Mouse (Mus musculus): ENCODE measurements around the gene Gm43951.

Gene Gm43951

DNA sequence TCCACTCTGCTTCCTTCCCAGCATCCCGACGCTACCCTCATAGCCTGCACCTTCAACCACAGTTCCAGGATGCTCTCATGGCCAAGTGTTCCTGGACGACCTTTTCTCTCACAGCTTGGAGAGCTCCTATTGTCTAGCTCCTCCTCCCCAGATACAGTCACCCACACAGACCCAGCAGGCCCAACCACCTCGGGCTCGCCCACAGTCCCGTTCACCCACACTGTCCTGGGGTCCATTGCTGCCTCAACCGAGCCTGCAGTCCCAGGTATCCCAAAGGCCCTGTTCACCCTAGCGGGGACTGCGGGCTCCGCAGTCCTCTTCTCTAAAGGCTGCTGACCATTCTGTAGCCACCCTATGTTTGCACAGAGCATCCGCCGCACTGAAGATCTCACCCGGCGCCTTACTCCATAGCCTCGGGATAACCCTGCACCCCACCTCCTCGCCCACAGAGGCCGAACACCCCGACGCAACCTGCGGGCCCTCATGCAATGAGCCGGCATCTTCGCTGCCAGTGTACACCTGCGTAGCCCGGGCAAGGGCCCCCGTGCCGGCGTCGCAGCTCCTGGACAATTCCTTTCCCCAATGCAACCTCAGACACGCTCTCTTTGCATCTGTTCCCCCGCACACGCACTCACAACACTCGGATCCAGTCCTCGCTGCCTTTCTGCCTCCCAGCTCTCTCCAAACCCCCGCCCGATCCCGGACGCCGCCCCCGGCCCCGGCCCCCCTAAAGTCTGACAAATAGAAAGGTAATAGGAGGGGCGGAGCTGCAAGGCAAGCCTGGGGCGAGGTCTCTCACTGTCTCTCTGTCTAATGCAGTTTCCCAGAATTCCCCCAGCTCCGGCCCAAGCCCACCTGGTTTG, at the start of gene Gm43951:
Gene Gm43951, minus strand, starts transcription at position 500 of the 863 bp plus-strand sequence.
- peak; percentile 22 for DNase-seq

DNA sequence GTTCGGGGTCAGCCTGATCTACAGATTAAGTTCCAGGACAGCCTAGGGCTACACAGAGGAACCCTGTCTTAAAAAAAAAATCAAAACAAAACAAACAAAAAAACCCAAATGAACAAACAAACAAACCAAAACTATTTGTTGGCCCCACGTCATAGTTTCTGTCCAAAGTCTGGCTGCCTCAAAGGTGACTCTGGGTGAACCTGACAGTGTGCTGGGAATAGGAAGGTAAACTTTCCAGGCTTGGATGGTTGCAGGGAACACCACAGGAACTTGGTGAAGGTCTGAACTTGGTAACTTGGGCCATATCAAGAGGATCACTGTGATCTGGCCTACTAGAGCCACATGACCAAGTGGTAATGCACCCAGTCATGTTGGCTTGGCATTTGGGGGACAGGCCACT, 49.8 kb upstream of the Gm43951 start:
- DNase-seq: no peak

DNA sequence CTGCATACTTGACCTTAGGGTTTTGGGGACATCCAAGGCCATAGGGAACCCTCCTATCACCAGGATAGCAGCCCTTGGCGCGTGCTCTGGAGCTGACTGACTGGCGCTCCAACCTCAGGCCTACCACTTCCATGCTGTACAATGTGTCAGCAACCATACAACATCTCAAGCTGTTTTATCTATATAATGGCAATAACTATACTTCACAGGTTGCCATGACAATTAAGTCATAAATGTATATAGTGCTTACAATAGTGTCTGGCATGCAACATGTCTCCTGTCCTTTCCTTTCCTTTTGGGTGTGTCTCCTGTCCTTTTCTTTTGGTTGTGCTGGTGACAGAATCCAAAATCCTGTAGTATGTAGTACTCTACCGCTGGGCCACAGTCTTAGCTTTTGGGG, 49.0 kb upstream of the Gm43951 start:
- no peak for DNase-seq

DNA sequence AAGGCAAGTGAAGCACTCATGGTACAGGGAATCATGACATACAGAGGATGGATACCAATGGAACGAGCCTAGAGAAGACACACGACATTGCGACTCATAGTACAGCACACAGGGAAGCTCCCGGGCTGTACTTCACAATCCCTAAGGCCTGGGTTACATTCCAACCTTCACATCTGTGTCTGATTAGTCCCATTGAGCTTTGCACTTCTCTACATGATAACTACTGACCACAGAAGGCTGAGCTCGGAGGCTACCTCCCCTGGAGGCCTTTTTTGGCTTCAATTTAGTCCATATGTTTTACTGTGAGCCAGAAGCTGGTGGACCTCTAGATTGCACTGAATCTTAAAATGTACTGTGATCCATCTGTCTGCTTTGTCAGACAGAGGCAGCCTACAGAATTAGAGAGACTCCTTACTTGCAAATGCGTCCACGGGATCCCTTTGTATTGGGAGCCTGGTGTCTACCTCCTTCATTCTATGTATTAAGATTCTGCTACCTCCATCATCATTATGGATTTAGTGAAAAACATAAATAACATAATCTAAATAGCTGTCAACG, 38.6 kb upstream of the Gm43951 start:
- no peak for DNase-seq

DNA sequence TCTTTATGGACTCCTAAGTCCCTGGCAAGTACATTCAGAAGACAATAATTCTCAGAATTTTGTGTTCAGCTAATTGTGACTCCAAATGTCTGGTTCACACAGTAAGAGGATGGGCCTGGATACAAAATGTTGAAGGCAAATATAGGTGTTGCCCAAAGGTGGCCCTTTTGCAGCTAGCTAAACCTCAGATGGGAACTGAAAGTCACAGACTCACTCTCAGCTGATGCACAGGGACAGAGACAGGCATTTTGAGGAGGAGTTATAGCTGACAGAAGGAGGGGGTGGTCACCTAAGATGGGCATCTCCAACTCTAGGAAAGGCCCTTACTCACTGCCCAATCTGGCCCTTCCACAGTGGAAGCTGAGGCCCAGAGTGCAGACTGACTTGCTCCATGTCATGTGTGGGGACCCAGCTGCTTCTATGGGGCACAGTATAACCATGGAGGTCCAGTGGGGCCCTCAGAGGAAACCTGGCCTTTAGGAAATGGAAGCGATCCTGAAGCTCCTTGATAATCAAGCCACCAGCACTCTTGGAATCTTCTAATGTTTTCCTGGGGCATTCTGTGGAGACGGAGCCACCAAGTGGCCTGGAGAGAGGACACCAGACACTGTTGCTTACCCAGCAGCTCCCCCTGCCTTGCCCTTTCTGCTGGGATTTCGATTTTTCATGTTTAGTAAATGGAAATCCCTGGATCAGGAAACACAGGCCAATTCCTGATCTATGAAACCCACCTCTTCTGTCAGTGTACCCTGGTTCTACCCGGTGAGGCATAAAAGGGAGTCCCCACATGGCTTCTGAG, 33.6 kb upstream of the Gm43951 start:
- DNase-seq: no peak

DNA sequence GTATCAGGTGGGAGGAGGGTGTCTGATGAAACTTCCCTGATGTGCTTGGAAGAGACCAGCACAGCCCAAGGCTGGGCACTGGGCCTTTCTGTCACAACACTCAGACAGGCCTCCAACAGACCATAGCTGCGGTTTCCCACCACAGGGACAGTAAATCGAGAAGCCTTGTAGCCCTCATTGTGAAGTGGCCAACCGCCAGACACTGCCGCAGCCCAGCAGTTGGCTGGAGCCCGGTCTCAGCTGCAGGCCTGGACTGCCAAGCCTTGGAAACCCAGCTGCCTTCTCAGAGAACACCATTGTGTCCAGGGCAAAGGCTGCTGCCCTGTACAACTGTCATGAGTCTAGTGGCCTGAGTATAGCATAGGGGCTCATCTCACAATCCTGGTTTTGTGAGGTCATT, 27.4 kb upstream of the Gm43951 start:
- no peak for DNase-seq

DNA sequence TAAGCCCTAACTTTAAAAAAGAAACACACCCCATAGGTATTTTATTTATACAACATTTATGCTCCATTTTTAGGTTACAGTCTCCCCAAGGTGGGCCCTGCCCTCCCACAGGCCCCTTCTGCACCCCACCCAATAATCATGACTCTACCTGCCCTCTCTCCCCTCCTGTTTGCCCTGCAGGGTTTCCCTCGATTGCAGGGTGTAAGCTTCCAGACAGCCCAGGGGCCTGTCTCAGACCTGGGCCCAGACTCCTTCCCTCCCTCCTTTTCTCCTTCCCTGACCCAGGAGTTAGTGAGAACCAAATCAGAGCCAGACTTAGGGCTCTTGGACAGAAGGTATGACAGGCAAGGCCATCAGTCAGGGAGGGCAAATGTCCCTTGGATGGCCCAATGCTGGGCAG, 26.4 kb upstream of the Gm43951 start:
- no peak for DNase-seq

DNA sequence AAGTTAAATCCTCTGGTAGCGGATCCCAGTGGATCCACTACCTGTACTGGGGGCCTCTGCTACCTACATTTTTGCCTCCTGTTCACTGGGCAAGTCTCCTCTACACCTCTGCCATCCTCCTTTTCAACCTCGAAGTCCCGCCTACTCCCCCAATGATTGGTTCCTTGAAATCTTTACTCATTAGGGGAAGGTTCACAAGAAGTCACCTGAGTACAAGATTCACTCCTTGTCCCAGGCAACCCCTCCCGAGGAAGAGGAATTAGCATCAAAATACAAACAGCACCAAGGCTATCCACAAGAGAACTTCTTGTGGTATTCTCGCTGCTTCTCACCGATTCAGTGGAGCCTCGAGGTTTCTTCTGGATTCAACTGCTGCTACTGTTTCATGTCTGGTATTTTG, 25.4 kb upstream of the Gm43951 start:
- DNase-seq: no peak

DNA sequence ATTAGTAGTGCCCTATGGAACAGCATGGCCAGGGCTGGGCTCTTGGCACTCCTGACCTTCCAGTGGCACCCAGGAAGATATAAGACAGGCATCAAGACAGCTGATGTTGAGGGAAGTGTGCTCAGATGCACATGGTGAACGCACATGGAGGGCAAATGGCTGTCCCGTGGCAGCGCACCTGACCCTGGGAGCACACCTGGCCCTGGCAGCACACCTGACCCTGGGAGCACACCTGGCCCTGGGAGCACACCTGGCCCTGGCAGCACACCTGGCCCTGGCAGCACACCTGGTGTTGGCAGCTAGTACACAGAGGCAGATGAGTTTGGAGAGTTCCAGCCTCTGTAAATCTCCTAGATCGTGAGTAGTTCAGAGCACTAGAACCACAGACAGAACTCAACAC, 21.9 kb upstream of the Gm43951 start:
- no peak for DNase-seq

DNA sequence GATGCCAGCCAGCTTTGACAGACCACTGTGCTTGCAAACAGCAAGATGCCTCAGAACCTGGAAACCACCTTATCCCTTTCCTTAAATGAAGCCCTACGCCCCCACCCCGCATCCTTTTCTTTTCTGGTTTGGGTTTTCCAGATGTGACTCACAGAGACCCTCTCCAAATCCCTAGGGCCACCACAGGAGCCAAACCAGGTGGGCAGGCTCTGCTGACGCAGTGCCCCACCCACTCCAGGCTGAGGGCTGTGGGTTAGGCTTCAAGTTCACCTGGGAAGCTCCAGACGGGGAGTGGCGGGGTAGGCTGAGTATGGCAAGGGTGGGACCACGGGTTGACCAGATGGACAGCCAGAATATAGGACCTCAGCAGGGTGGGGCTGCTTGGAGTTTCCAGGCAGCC, 20.3 kb upstream of the Gm43951 start:
- DNase-seq: no peak

DNA sequence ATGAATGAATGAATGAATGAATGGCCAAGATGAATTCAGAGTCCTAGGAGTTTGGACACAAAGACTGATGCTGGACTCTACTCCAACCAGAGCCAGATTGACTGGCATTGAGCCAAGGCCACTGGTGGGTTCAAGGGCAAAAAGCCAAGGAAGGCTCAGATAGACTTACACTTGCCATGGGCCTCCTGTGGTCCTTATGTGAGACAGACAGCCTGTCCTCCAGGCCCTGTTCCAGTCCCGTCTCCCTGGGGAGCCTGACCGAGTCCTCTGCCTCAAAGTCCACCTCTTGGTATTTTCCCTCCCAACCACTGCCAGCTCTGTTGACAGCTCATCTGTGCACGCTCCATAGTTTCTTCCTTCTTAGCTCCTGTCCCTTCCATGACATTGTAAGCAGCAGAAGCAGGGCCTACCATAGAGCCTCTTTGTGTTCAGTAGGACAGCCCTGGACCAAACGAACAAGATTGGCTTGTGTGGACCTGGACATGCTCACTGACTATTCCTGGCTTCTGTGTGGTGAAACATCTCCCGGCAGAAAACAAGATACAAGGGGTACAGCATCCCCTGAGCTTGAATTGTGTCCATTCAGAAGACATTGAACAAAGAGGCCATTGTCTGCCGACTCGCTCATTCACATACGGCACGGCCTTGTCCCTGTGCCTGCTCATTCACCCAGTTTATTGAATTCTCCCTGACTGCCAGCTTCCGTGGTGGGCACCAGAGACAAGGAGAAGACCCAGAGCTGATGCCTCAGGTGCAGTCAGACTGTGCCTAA, 19.6 kb upstream of the Gm43951 start:
- DNase-seq: peak; percentile 10

DNA sequence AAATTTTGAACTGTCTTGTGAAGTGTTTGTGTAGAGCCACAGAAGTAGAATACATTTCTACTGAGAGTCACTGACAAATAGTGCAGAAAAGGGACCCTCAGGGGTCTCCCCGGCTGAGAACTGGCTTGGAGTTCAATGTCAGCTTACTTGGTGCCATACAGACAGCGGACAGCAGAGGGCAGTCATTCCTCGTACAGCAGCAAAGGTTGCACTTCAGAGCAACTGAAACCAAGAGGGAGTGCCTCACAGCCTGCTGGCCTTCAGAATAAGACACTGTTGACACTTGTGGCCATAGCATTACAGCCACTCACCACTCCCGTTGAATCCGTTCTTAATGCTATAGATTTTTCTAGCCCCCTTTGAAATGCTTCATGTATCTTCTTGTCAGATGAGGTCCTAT, 18.2 kb upstream of the Gm43951 start:
- DNase-seq: peak; percentile 81

DNA sequence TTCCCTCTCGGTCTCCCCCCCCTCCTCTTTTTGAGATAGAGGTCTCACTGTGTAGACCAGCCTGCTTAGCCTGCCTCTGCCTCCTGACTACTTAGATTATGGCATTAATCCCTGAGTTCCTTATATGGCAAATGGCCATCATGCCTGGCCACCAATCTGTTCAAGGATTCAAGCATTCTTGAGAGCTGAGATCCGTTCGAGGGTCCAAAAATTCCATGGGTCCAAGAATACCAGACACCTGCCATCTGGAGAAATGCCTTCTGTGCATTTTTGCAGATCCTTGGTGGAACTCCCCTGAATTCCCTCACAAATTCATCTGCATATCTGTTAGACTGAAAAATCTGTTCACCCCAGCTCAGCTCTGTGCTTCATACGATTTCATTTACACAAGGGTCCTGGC, 16.8 kb upstream of the Gm43951 start:
- no peak for DNase-seq

DNA sequence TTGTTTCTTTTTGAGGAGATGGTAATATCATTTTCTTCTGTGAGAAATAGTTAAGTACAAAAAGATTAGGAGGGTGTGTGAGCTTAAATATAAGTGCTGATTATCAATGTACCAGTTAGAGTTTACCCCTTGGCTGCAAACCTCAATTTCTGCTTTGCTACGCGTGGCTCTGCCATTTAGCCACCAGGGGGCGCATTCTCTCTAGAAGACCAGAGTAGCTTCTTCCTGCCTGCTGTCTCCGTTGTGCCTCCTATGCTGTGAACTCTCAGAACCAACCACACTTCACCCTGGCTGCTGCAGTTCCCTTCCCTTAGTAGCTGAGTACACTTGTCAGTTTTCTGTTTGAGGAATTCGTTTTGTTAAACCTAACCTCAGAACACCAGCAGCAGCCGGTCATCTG, 14.6 kb upstream of the Gm43951 start:
- DNase-seq: peak; percentile 60

DNA sequence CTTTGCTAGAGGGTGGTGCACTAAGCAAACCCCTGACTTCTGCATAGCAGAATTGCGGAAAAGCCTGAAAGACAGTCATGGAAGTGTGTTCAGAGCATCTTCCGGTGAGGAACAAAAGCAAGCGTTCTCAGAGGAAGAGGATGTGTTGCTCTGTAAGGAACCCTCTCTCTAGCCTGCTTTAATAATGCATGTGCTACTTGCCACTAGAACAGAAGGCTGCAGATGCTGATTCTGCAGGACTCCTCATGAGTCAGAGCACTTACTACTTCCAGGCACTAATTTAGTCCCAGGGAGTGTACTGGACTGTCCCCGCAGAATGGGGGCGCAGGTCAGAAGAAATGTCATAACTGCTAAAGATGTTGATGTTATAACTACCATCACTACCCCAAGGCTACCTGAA, 10.5 kb upstream of the Gm43951 start:
- no peak for DNase-seq

DNA sequence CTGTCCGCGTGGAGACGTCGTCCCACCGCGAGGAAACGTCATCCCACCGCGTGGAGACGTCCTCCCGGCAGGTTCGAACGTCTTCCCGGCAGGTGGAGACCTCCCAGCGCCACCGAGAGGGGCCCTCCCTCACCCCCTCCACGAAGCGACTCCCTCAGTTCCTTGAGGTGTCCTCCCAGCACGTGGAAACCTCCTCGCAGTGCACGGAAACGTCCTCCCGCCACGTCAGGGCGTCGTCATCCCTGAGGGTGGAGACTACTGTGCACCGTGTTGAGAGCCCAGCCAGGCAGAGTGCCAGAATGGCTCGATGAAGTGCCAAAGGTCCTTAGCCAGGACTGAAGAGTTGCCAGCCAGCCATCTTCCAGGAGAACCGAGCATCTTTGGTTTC, 8.8 kb upstream of the Gm43951 start, which contains the start of gene Med31:
Gene Med31, minus strand, starts transcription at position 183 of the 388 bp plus-strand sequence.
- peak; percentile 88 for DNase-seq

DNA sequence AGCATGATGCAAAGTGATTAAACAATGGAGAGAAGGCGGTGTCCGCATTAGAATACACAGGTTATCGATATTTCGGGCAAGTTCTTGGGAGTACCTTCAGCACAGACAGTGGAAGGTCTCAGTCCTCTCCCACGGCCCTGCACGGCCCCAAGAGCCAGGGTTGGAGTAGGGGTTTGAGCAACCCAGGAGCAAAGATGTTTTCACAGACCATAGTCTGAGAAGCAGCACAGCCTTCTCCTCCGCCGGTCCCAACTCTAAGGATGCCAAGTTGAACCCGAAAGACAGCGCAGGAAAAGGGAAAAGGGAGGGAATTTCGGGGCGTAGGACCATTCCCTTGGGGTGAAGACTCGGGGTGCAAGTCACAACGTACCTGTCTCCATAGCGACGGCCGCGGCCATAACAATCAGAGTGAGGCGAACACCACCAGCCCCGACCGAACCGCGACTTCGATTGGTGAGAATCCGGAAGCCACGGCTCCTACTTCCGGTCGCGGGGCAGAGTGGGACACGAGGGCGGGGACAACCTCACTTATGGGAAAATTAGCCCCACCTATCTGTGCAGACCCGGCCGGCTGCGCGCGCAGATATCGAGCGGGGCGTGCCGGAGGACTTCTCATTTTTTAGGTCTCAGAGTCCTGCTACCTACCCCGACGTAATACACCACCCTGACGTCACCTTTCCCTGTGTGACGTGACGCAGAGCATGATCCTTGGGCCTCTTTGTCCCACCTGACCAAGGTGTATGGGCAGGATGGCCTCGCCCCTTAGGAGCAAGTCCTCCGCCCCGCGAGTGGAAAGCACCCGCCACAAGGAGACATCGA, 8.2 kb upstream of the Gm43951 start:
- peak; percentile 95 for DNase-seq

DNA sequence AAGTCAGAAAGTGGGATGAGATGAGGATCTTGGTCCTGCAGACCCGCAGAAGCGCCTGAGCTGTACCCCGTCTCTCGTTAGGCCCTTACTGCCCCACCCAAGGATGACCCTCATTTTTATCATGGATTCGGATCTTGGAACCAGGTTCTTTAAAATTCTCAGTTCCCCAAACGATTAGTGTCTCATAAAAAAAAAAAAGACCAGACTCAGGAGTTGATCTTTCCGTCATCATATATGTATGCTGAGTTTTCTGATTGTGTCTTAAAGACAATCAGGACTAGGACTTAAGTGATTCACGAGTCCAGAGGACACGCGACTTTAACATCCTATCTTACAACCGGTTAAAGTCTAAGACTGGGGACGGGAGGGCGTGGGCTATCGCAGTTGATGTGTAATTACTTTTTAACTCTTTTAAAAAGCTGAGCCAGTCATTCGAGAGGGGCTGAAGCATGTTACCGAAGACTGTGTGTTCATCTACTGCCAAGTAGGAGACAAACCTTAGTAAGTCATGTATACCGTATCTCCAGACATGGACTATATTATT, 1.3 kb upstream of the Gm43951 start:
- DNase-seq: peak; percentile 23

DNA sequence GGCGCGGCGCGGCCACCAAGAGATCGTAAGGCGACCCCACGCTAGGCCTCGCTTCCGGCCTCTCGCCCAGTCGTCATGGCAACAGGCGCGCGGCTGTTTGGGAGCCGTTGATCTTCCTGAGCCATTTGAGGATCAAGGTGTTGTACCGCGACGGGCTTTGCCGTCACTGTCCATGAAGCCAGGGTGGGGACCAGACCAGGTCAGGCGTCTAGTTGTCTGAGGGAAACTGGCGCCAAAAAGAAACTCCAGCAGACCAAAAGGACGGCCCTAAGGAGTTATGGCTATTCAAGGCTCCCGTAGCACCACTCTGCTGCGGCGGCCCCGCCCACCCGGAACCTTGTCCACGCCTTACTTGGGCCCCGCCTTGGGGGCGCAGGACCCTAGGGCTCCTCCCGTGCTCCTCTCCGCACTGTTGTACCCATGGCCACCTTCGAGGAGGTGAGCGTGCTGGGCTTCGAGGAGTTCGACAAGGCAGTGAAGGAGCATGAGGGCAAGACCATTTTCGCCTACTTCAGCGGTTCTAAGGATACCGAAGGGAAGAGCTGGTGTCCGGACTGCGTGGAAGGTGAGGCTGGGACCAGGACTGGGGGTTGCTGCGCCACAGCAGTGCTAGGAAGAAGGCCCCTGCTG, 679 bp upstream of the Gm43951 start, which contains the start of the genes 4933427D14Rik and Txndc17:
Gene 4933427D14Rik, minus strand, starts transcription at position 256 of the 630 bp plus-strand sequence.
Gene Txndc17, plus strand, starts transcription at position 344 of the 630 bp plus-strand sequence.
- peak; percentile 94 for DNase-seq

DNA sequence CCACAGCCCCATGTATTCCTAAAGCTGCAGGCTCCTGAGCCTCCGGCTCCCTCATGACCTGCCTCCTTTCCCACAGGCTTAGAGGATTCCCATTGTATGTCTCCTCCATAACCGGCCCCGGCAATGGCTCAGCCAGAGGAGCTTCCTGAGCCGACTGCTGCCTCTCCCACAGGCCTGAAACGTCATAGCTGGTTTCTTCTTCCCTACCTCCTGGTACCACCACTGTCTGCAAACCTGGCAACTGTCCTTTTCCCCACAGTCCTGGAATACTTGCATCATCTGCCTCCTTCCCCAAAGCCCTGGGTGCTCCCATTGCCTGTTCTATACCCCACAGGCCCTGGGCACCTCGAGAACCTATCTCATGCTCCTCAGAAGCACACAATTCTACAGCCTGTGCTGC, 1.4 kb downstream of the Gm43951 start:
- no peak for DNase-seq

DNA sequence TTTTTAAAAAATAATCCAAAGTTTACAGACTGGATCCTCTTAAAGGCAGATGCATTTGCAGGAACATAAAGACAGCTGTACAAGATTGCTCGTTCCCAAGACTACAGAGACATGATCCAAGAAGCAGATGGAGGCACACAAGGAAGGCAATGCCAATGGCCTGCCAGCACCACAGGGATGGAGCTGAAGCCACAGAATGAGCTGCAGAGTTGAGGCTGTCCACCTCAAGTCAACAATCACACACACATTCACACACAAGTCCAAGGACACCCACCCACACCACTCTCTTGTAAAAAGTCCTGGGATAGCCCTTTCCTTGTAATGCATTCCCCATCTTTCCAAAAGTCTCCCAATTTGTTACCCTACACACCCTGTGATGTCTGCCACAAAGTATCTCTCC, 3.2 kb downstream of the Gm43951 start:
- DNase-seq: no peak

Measured in kidney, adult 18-20 months (tissue).